Mouse (Mus musculus): ENCODE data around the gene Esrp2.

DNA sequence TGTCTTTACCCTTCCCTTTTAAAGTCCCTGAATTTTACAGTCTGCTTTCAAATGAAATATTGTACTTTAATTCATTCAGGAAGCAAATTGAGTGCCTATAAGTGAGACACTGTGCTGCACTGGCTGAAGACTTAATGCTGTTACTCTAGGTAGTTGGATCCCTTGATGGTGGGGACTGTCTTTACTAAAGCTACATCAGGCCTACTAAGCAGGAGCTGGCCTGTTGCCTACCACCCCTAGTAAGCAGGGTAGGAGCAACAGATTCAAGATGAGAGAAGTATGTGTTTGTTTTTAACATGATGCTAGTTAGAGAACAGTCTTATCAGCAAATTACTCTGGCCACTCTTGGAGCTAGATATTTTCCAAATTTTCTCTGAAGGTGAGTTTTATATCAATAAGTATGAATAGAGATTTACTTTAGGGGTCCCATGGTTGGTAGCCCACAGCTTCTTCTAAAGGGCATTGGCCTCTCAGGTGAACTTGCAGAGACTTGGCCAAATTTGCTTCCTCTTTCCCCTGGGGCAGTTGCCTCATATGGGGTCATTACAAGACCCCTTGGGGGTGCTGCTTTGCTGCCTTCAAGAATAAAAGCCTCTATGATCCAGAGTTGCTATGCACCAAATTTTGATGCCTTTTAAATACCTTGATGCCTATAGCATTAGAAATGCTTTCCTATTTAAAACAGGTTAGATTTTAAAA lies 7.4 kb downstream of the Esrp2 start:
- TF ChIP-seq TAL1 (IDR thresholded peaks at IDR 0.05; ENCODE audit: low read length) (no peak), GATA1 (IDR thresholded peaks at IDR 0.05; ENCODE audit: low read length) (no peak)
